Mouse (Mus musculus): Measurements from ENCODE around the gene Igfbp6. TPM values are rescaled to one million over a fixed set of nuclear protein-coding genes. Genes with fewer than 3 reads are reported as not detected.
"Not testable (repeated sequence)": the region's sequence is repeated elsewhere in the genome, so short reads cannot be mapped to it uniquely, and the experiment has no call there.

The Igfbp6 gene
- total RNA-seq, 4 experiments from 2014 or later, result 37.0 to 63.8 (median 49.2) TPM

DNA sequence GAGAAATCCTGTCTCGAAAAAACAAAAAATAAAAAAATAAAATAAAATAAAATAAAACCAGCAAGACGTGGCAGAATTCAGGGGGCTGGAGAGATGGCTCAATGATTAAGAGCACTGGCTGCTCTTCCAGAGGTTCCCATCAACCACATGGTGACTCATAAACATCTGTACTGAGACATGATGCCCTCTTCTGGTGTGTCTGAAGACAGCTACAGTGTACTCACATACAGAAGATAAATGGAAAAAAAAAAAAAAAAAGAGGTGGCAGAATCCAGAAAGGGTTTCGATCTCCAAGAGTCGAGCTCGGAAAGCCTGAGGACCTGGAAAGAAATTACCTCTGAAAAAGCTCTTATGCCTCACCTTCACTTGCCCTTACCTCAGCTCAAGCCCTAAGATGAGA, 3.0 kb upstream of the Igfbp6 start:
- no peak for DNase-seq

DNA sequence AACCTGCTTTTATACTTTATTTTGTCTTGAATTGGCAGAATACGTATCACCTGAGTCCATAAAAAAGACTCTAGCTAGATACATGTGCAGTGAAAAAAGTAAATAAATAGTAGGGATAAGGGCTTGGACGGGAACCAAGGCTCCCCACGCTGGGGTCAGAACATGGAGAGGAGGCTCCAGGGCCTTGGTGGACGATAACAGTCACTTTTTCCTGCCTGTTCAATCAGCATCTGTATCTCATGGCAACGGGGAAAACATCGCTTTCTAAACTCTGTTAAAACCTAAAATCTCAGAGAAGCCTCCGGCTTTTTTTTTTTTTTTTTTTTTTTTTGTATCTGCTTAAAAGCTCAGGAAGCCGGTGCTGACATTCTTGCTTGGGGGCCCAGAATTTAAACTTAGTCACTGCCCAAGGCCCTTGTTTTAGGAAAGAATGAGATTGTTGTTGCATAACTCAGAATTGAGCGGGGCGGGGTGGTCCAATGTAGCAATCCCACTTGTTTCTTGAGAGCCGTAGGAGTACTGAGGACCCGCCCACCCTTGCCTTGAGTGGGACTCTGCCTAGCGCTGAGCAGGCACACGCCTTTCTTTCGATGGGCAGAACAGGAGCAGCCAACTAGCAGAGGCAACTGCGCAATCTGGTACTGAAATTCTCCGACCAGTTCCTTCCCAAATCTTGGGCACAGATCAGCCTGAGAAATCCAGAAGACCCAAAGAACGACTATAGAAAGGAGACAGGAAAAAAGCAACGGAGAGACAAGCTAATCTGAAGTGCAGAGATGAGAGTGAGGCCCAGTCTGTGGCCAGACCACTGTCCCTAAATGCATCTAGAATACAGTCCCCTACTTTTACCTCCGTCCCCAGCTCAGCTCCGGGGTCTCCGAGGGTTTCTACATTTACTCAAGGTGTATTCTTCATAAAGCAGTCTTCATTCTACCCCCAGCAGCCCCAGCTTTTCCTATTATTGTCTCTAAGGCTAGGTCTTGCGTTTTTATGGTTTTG, 949 bp upstream of the Igfbp6 start:
- no peak for DNase-seq

DNA sequence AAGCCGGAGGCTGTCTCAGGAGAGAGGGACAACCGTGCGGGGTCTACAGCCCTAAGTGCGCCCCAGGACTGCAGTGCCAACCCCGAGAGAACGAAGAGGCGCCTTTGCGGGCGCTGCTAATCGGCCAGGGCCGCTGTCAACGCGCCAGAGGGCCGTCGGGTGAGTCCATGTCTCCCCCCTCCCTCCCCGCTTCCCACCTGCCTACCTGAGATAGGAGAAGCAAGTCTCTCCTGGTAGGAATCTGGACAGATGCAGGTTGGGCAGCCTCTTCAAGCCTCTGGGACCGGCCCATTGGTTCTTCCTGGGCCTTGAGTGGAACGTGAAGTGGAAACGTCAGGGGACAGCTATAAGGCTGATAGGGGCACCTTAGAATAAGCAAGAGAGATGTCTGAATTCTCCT, 564 bp downstream of the Igfbp6 start:
- DNase-seq, result no peak

DNA sequence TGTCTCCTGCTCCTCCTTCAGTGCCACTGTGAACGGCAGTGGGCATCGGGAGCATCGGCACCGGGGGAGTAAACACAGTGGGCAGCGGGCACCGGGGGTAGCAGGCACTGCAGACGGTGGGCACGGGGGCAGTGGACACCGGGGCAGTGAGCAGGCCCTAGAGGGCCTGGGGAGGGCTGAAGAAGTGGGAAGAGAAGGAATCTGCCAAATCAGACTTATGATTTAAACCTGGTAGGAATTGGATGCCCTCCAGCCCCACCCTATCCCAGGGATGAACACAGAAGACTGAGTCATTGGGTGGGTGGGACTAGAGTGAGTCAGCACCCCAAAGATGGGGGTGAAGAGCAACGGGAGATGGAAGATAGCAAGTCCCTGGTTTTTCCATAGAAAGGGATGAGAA, 1.2 kb downstream of the Igfbp6 start:
- peak; percentile 75 for DNase-seq

DNA sequence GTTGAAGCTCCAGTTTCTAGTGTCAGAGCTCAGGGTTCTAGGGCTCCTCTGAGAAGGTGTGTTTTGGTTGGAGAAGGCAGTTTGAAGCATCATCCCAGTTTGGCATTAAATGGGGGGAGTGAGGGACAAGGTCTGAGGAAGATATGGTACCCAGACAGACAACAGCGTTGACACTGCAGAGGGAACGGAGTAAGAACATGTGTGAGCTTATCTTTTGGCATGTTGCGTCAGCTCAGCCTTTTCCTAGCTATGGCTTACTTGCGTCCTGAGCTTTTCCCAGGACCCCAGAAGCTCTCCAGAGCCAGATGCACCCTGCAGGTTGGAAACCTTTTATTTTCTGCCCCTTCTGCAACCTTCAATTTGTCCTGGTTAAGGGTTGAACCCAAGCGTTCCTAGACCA, 1.9 kb downstream of the Igfbp6 start:
- no peak for DNase-seq

DNA sequence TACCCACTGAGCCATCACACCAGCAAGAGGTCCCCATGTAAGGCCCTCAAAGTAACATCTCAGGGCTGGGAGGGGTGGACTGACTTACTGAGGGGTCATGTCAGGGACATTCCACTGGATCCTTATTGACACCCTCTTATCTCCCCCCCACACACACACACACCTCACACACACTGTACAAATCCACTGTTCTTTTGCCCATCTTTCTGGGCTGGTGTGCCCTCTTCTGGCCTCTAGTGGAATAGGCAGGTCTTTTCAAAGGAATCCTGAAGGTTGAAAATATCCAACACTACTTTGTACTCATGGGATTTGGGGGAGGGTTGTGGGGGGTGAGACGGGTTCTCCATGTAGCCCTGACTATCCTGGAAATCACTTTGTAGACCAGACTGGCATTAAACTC, 2.7 kb downstream of the Igfbp6 start:
- DNase-seq, result no peak

DNA sequence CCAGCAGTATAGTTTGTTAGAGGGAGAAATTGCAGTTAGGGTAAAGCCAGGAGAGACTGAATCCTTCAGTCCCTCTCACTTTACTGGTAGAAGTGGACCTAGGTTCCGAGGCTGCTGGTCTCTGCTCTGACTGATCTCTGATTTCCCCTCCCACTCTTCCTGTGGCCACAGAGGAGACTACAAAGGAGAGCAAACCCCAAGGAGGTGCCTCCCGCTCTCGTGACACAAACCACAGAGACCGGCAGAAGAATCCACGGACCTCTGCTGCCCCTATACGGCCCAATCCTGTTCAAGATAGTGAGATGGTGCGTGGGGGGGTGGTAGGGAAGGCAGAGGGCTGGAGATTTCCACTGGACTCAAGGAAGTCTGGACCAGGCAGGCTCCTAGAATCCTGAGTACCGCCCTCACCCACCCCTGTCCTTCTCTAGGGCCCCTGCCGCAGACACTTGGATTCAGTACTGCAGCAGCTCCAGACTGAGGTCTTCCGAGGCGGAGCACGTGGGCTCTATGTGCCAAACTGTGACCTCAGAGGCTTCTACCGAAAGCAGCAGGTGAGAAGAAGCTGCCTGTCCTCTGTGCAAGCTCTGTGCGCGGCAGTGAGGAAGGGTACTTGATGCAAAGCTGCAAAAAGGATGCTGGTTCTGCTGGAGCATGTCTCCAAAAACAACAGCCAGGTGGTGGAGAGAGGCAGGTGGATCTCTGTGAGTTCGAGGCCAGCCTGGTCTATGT, 3.7 kb downstream of the Igfbp6 start:
- no peak for DNase-seq

DNA sequence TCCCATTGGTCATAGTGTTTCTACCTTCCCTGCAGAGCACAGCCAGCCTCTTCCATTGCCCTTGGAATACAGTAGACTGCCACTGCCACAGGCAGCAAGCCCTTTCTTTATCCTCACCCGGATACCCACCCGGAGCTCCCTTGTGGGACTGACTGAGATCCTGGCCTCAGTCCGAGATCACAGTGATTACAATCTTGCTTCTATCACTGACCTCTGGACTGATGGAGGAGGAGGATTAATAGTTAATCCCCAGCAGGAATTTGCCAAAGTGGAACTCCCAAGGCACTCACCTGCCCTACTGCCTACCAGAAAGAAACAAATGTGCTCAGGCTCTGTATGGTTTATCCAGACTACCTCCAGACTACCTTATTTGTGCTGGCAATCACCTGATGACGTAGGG, 5.4 kb downstream of the Igfbp6 start:
- DNase-seq, result no peak

DNA sequence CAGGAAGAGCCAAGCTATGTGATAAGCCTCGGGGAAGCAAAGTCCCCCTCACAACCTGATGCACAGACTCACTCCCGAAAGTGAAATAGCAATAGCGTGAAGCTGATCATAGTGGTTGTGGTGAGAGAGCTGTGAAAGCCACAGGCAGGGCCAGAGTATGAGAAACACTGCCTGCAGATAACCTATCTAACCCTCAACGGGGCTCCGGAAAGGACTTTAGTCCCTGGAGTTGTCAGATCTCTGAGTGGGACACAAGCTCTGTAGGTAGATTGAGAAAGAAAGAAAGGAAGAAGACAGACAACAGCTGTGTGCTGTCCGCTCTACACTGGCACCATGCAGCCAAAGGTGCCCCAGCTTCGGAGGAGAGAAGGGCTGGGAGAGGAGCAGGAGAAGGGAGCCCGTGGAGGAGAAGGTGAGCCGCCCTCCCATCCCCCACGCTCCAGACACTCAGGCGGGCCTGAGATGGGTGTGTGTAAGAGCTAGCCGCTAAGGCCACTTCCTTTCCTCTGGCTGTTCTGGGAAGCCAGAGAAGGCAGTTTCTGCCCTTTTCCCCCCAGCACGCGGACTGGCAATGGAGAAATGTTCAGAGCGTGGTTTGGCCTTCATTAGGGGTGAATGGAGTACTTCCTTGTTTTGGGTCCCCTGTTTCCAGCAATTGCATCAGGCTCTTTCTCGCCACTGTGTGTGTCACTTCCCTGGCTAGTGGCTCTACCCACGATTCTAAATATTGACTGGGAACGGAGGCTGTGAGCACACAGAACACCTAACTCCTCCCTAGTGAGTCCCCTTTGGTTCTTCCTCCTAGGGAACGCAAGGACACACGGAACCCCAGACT, 6.4 kb downstream of the Igfbp6 start, which contains the start of gene Soat2:
TSS of gene Soat2 (plus strand) at position 226 of the 835 bp plus-strand sequence.
- no peak for DNase-seq

DNA sequence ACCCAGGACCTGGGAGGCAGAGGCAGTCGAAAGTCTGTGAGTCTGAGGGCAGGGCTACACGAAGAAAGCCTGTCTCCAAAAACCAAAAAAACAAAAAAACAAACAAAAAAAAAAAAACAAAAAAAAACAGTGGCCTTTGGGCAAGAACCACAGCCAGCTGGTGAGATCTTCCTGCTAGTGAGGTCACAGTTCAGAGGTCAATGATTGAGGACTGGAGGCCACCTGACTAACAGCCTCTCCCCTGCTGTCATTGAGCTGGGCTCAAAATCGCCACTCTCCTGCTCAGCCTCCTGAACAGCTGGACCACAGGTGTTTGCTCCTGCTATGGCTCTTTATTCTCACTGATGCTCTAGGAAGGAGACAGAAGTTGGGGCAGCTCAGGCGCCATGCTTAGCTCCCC, 8.5 kb downstream of the Igfbp6 start:
- DNase-seq, result no peak

DNA sequence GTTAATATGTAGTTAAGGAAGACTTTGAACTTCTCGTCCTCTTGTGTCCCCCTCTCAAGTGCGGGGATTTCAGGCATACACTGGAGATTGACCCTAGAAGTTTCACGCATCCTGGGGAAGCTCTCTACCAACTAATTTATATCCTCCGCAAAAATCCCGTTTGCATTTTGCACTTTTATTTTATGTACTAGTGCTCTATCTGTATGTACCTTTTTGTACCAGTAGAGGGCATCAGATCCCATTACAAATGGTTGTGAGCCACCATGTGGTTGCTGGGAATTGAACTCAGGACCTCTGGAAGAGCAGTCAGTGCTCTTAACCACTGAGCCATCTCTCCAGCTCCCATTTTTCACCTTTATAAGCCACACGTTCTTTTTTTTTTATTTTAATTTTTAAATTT, 10.8 kb downstream of the Igfbp6 start:
- DNase-seq, result not testable (repeated sequence)

DNA sequence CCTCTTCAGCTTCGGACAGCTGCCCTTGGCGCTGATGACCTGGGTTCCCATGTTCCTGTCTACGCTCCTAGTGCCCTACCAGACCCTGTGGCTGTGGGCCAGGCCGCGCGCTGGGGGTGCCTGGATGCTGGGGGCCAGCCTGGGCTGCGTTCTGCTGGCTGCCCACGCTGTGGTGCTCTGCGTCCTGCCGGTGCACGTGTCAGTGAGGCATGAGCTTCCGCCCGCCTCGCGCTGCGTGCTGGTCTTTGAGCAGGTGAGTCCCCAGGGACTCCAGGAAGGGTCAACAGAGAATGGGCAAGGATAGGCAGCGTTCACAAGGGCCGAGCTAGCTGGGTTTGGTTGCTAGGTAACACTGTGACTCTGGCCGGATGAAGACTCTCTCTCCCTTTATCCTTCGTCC, 12.7 kb downstream of the Igfbp6 start:
- DNase-seq, result no peak

DNA sequence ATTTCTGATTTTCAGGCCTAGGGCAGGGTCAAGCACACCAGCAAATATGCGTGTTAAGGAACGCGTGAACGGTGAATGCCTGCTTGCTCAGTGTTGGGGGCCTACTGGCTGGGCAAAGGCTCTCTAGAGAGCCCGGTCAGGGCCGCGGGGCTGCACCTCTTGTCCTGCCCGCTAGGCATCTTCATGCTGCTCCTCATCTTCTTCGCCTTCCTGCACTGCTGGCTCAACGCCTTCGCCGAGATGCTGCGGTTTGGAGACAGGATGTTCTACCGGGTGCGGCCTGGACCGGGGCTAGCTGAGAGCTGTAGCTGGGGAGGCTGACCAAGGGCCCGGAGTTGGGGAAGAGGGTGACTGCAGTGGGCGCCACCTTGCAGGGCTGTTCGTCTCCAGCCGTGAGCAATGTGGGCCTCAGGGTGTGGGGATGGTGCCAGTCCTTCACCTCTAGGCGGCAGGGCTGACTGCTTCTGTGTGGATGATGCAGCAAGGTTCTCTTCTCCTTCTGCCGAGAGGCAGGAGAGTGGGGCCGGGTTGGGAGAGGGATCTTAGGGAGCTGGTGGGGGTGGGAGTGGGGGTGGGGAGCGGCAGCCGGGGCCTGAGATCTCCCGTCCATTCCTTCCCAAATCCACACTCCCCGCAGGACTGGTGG, 16.4 kb downstream of the Igfbp6 start:
- no peak for DNase-seq

DNA sequence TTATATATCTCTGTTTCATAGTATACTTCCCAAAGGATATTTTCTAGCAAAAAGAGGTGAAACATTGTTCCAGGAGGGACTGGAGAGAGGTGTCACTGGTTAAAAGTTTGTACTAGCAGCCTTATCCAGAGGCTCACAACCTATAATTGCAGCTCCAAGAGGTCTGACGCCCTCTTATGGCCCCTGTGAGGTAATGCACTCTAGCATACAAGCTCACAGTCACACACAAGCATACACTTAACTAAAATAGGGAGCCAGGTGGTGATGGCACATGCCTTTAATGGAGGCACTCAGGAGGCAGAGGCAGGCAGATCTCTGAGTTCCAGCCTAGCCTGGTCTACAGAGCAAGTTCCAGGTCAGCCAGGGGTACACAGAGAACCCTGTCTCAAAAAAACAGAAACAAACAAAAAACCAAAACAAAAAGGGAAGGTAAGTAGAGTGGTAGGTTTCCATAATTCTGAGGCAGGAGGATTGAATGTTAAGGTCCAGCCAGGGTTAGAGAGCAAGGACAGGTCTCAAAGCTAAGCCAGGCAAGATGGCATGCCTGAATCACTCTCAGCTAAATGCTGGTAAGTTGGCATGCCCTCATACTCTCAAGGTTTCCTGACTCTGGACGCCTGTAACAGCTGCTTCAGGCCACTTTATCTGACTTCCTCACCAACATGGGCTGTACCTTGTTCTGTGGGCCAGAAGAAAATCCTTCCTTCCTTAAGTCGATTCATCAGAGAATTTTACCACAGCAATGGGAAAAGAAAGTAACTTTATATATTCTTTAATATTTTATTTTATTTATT, 19.9 kb downstream of the Igfbp6 start:
- no peak for DNase-seq

DNA sequence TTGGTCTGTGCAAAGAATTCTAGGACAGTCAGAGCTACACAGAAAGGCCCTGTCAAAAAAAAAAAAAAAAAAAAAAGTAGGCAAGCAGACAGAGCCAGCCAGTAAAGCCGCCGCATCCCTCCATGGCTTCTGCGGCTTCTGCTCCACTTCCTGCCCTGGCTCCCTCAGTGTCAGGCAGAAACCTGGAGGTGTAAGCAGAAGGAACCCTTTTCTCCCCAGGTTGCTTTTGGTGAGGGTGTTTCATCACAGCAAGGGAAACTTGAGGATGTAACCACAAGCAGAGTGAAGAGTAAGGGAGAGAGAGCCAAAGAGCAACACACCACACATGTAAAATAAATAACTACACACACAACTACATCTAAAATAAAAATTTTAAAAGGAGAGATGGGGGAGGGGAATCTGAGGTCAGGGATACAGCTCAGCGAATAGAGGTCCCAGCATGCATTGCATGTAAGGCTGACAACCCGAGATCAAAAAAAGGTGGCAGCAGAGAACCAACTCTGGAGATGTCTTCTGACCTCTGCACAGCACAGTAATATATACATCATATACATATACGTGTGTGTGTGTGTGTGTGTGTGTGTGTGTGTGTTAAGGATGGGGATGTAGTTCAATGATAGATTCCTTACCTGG, 21.4 kb downstream of the Igfbp6 start:
- no peak for DNase-seq

DNA sequence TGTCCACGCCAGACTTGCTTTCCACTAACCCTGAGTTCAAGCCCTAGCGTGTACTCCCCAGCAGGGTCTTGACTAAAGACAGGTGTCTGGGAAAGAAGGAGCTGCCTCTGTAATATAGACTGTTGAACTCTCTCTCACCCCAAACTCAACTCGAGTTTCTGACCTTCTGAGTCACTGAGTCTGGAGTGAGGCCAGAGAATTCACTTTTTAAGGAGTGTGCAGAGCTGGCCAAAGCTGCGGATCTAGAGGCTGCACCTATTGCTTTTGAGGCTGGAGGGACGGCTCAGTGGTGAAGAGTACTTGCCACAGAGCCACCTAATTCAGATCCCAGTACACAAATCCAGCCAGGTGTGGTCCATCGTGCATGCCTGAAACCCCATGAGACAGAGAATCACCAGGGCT, 23.5 kb downstream of the Igfbp6 start:
- peak; percentile 48 for DNase-seq

DNA sequence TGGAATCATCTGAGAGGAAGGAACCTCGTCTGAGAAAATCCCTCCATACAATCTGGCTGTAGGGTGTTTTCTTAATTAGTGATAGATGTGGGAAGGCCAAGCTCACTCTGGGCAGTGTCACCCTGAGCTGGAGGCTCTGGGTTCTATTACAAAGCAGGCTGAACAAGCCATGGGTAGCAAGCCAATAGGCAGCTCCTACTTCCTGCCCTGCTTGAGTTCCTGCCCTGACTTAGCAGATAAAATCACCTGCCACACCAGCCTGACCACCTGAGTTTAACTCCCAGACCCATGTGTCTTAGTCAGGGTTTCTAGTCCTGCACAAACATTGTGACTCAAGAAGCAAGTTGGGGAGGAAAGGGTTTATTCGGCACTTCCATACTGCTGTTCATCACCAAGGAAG, 24.9 kb downstream of the Igfbp6 start:
- no peak for DNase-seq

DNA sequence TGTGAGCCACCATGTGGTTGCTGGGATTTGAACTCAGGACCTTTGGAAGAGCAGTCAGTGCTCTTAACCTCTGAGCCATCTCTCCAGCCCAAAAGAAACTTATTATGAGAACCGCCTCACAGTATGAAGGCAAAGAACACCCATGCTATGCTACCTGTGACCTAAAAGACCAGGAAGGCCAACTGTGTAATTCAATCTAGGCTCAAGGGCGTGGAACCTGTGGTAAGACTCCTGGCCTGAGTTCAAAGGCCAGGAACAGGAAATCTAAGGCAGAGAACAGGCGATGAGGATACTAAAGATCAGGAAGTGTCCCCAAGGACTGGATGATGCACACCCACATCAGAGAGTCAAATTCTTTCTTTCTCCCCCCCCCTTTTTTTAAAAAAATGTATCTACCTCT, 29.4 kb downstream of the Igfbp6 start:
- DNase-seq, result no peak

DNA sequence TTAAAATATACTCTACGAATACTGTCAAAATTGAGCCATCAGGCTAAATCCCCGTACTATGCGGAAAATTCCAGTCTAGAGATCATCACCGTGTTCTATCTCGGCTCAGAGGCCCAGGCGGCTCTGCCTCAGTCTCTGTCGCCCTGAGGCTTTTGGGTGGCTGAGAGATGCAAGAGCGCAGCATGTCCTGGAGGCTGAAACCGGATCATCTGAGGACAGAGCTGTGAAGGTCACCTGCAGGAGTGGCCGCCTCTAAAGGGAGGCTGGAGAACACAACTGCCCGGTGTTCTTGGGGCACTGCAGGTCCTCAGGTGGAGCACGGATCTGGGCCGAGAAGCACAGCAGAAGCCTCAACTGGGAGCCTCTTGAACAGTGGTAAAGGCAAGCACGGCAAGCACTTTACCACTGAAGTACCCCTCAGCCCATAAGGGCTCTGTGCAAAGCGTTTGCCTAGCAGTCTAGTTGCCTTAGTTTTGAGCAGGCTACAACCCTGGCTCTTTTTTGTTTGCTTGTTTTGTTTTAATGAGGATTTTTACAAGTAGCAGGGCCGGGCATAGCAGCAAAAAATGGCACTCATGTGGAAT, 31.7 kb downstream of the Igfbp6 start:
- DNase-seq, result no peak

DNA sequence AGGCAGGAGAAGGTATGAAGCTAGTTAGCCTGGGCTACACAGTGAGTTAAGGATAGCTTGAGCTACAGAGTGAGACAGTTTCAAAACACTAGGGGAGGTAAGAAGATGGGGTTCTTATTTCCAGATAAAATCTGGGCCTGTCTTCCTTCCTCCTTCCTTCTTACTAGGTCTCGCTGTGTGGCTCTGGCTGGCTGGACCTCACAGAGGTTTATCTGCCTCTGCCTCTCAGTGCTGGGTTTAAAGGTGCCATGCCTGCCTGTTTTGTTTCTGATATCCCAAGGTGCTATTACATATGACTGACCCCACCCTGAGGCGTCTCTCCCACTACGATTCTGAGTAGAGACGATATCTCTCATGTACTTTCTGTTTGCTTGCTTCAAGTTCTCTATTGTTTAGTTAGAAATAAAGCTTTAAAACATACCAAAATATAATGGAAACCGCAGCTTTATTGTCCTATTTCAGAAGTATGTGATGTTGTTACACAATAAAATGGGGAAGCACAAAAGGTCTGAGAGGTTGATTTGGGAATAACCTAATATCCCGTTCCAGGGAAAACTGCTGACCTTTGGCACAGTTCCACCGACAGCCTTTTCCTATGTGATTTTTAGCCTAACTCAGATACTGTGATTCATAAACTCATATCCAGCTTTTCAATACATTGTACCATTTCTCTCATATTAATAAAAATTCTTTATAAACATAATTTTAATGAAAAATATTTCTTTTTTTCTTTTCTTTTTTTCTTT, 32.6 kb downstream of the Igfbp6 start:
- no peak for DNase-seq
